Mouse (Mus musculus): ENCODE results near the gene AI481877.
A peak's percentile ranks its signal among the peaks of the same experiment; 100 is the strongest.

Gene AI481877

GRCm38 (mm10) chr4:59016922-59017321 is 121.9 kb downstream of the AI481877 start:
- DNase-seq: no peak

DNA sequence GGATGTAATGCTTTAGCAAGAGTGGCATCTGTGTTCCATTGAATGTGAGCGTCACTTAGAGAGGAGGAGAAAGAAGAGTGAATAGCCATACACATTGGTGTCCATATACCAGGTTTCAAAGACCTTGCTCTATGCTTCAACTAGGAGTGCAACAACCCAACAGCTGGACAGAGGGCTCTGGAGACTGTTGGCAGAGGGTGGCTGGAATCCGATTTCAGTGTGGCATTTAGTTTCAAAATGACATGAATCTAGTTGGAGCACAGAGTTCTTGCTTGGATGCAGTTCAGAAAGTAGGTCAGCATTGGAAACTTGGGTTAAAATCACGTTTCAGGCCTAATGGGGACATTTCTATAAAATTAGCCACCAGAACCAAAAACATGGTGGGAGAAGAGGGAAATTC is 123.6 kb downstream of the AI481877 start:
- DNase-seq: no peak

GRCm38 (mm10) chr4:59011446-59011845 is 127.3 kb downstream of the AI481877 start:
- DNase-seq: no peak

- no peak for DNase-seq
Measured at GRCm38 (mm10) chr4:59009696-59010095, 129.1 kb downstream of the AI481877 start.

DNA sequence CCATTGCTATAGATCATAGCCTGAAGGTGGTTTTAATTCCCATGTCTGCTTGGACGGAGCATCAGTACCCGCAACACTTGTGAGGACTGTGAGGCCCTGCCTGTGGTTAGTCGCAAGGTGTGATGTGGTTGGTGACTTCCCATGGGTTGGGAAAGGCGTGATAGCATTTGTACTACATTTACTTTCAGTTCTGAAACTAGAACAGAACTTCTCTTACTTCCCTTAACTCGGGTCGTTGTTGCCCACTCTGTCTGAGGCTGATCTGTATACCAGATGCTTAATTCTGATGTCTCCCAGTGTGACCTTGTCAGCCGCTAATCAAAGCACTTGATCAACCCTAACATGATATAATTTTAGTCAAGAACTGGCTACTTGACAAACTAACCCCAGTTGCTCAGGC is 129.6 kb downstream of the AI481877 start:
- DNase-seq: no peak

DNA sequence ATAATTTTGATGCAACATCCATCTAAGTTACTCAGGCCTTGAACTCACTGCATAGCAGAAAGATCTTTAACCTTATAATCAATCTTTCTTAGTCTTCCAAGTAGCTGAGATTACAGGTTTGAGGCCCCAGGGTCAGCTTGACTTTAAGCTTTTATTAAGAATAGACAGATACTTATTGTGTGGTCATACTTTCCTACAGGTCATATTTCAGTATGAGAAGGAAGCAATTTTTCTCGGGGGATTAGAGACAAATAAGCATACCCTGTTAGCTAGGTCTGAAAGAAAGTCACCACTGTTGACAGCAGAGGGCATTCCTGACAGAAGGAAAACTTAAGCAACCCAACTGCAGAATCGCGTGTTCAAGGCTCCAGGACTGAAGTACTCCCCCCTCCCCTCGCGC is 130.8 kb downstream of the AI481877 start:
- DNase-seq: no peak

GRCm38 (mm10) chr4:59007016-59007415 is 131.8 kb downstream of the AI481877 start:
- no peak for DNase-seq

GRCm38 (mm10) chr4:59006211-59006610 is 132.6 kb downstream of the AI481877 start:
- DNase-seq: no peak

DNA sequence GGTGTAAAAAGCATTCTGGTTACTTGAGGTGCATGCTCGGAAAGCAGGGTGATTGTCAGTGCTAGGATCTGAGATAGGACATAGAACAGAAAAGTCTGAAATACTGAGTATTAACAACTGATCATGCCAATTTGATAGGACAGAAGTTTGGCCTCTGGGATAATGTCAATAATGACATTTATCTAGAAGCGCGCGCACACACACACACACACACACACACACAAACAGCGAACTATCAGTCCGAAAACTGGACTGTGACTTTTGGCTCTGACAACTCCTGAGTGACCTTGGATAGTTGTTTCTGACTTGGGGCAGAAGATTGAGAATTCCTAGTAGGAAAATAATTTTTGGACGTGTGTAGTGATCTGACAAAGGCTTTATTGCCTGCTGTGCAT is 135.0 kb downstream of the AI481877 start:
- DNase-seq: no peak

GRCm38 (mm10) chr4:59002948-59003805 is 135.6 kb downstream of the AI481877 start, which contains the start of gene Gm20503:
TSS of gene Gm20503 (plus strand) at chr4:59003210.
- peak; percentile 84 for DNase-seq

DNA sequence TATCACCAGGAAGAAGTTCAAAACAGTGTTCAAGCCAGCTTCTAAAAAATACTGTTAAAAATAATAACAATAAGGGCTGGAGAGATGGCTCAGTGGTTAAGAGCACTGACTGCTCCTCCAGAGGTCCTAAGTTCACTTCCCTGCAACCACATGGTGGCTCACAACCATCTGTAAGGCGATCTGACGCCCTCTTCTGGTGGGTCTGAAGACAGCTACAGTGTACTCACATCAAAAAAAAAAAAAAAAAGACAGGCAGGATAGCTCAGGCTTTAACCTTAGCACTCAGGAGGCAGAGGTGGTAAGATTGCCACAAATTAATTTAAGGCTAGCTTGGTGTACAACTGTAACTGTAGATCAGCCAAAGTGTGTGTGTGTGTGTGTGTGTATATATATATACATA is 138.2 kb downstream of the AI481877 start:
- DNase-seq: no peak

- DNase-seq: peak; percentile 71
Measured at GRCm38 (mm10) chr4:58999686-59000085, 139.1 kb downstream of the AI481877 start.

- DNase-seq: no peak
Measured at GRCm38 (mm10) chr4:58998688-58999087, 140.1 kb downstream of the AI481877 start.

GRCm38 (mm10) chr4:58997081-58997480 is 141.7 kb downstream of the AI481877 start:
- no peak for DNase-seq

DNA sequence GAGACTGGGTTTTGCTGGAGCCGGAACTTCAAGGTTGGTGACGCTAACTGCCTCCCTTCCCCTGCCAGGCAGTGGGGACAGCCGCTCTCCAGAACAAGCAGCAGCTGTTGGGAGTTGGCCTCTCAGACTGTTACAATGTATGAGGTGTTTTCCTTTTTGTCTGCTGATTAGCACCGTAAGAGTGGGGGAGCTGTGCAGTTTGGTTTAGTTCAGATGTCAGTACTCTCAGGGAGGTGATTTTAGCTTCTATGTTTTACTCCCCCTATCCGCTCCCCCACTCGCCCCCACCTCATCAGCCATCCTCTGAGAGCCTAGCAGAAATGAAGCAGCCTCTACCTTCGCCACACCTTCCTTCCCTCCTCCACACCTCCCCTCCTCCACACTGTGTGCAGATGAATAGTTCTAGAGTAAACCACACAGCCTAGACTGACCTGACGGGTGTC is 143.5 kb downstream of the AI481877 start:
- DNase-seq: no peak

GRCm38 (mm10) chr4:58994762-58995161 is 144.0 kb downstream of the AI481877 start, which contains the start of gene Dnajc25:
TSS of gene Dnajc25 (plus strand) at chr4:58995062.
- no peak for DNase-seq

All from right cerebral cortex, postnatal 4 days (tissue).